Mouse (Mus musculus) intestine, postnatal 0 days (tissue): Measurements from ENCODE around the gene Tomm6. TPM values are rescaled to one million over a fixed set of nuclear protein-coding genes. Genes with fewer than 3 reads are reported as not detected.

Experiments used
- ATAC-seq: fragments of 200-750 bp; cut with Nextera tagmentation; 2 replicates; pipeline ENCODE4 v1.8.0; 2017; ENCODE audit warnings: mild to moderate bottlenecking, moderate TSS enrichment, moderate library complexity
- H3K27ac ChIP-seq: fragments of 300-500 bp; sonication (generic); 2 replicates; pipeline ENCODE4 v1.5.1; 2014; ENCODE audit warnings: mild to moderate bottlenecking, low read depth, low read length, moderate library complexity
- H3K27me3 ChIP-seq: fragments of 300-500 bp; sonication (generic); replicated peaks from 2 replicates; pipeline ENCODE4 v1.6.1; 2014; ENCODE audit warnings: low read length, mixed read lengths; ENCODE audit not compliant: control insufficient read depth, insufficient read depth
- H3K36me3 ChIP-seq: fragments of 300-500 bp; sonication (generic); 2 replicates; pipeline ENCODE4 v1.6.1; 2014; ENCODE audit warnings: mild to moderate bottlenecking, moderate library complexity; ENCODE audit not compliant: control insufficient read depth, insufficient read depth
- H3K4me1 ChIP-seq: fragments of 300-500 bp; sonication (generic); replicated peaks from 2 replicates; pipeline ENCODE4 v1.6.1; 2014; ENCODE audit warnings: antibody characterized with exemption, low read length, mixed read lengths; ENCODE audit not compliant: control insufficient read depth, insufficient read depth
- H3K4me2 ChIP-seq: fragments of 300-500 bp; sonication (generic); replicated peaks from 2 replicates; pipeline ENCODE4 v1.6.1; 2014; ENCODE audit warnings: low read depth, mild to moderate bottlenecking, moderate library complexity
- H3K4me3 ChIP-seq: fragments of 300-500 bp; sonication (generic); 2 replicates; pipeline ENCODE4 v1.5.1; 2014; ENCODE audit warnings: low read depth, low read length
- H3K9ac ChIP-seq: fragments of 300-500 bp; sonication (generic); 2 replicates; pipeline ENCODE4 v1.6.1; 2014; ENCODE audit warnings: mild to moderate bottlenecking, low read depth, low read length
- H3K9me3 ChIP-seq: fragments of 300-500 bp; sonication (generic); 2 replicates; pipeline ENCODE4 v1.6.1; 2016; ENCODE audit warnings: mixed run types; ENCODE audit not compliant: control insufficient read depth
- CTCF ChIP-seq: sonication (generic); IDR thresholded peaks from 2 replicates; pipeline ENCODE4 v1.5.1; 2016; ENCODE audit warnings: low read depth, mild to moderate bottlenecking, control low read depth, antibody characterized with exemption, moderate library complexity
- WGBS: fragments of 180-500 bp; shearing (Covaris S2); extraction: QIAGEN DNeasy Blood & Tissue Kit; methylation state at CpG from one replicate; pipeline ENCODE4 v1.1.7; 2014; 5-methylcytosine and 5-hydroxymethylcytosine counted together
- polyA plus RNA-seq: library from polyadenylated mRNA; unstranded; fragments of >200 nt; fragmentation: Nextera tagmentation; extraction: Ambion mirVana; gene quantifications from 2 replicates; pipeline ENCODE4 v1.2.1, GENCODE M21; 2015

Tomm6 gene
- polyA plus RNA-seq, 1 experiment from 2014 or later = 384 TPM

- no peak for ATAC-seq
- no peaks in the 10 kb centered on the region for H3K4me1 ChIP-seq
- WGBS = 75% methylated on average over 4 of the region's 4 CpGs
- no peak overlapping the region for H3K4me3 ChIP-seq
- H3K27me3 ChIP-seq = no peaks in the 10 kb centered on the region
- H3K9ac ChIP-seq = no peak overlapping the region
- no peaks in the 10 kb centered on the region for H3K9me3 ChIP-seq
- no peak for TF ChIP-seq CTCF
- H3K27ac ChIP-seq = no peak overlapping the region
- H3K4me2 ChIP-seq = no peak overlapping the region
- no peaks in the 10 kb centered on the region for H3K36me3 ChIP-seq
These were observed 33.0 kb upstream of the Tomm6 start for GRCm38 (mm10) chr17:47721183-47721582.

- Histone ChIP-seq H3K27ac (no peak overlapping the region), H3K9me3 (no peaks in the 10 kb centered on the region), H3K4me2 (no peak overlapping the region), H3K4me3 (no peak overlapping the region), H3K36me3 (no peaks in the 10 kb centered on the region), H3K9ac (no peak overlapping the region), H3K27me3 (no peaks in the 10 kb centered on the region), H3K4me1 (no peaks in the 10 kb centered on the region)
- ATAC-seq = no peak
- 44% methylated on average over 3 of the region's 3 CpGs for WGBS
- TF ChIP-seq CTCF = no peak
These were observed 26.9 kb upstream of the Tomm6 start for GRCm38 (mm10) chr17:47715037-47715436.

GRCm38 (mm10) chr17:47712889-47713571 lies 24.8 kb upstream of the Tomm6 start:
- Histone ChIP-seq H3K4me1 (no peaks in the 10 kb centered on the region), H3K27me3 (no peaks in the 10 kb centered on the region), H3K27ac (no peak overlapping the region), H3K4me3 (no peak overlapping the region), H3K9ac (no peak overlapping the region), H3K4me2 (no peak overlapping the region), H3K36me3 (no peaks in the 10 kb centered on the region), H3K9me3 (no peaks in the 10 kb centered on the region)
- ATAC-seq = no peak
- 63% methylated on average over 22 of the region's 22 CpGs for WGBS
- TF ChIP-seq CTCF = no peak

GRCm38 (mm10) chr17:47711883-47712282 lies 23.7 kb upstream of the Tomm6 start:
- H3K36me3 ChIP-seq = no peaks in the 10 kb centered on the region
- H3K9me3 ChIP-seq = no peaks in the 10 kb centered on the region
- no peak for ATAC-seq
- H3K4me2 ChIP-seq = no peak overlapping the region
- no peaks in the 10 kb centered on the region for H3K27me3 ChIP-seq
- no peaks in the 10 kb centered on the region for H3K4me1 ChIP-seq
- no peak for TF ChIP-seq CTCF
- H3K4me3 ChIP-seq = no peak overlapping the region
- no peak overlapping the region for H3K27ac ChIP-seq
- no peak overlapping the region for H3K9ac ChIP-seq
- 24% methylated on average over 6 of the region's 6 CpGs for WGBS

- Histone ChIP-seq H3K4me3 (no peak overlapping the region), H3K4me2 (no peak overlapping the region), H3K4me1 (no peaks in the 10 kb centered on the region), H3K27ac (no peak overlapping the region), H3K27me3 (no peaks in the 10 kb centered on the region), H3K9ac (no peak overlapping the region), H3K36me3 (no peaks in the 10 kb centered on the region), H3K9me3 (no peaks in the 10 kb centered on the region)
- ATAC-seq = no peak
- TF ChIP-seq CTCF = no peak
- WGBS = 49% methylated on average over 3 of the region's 3 CpGs
These were observed 21.9 kb upstream of the Tomm6 start for GRCm38 (mm10) chr17:47710036-47710435.

GRCm38 (mm10) chr17:47708972-47709371 lies 20.8 kb upstream of the Tomm6 start:
- no peak for ATAC-seq
- H3K4me3 ChIP-seq = no peak overlapping the region
- no peaks in the 10 kb centered on the region for H3K36me3 ChIP-seq
- H3K4me2 ChIP-seq = no peak overlapping the region
- no peaks in the 10 kb centered on the region for H3K27me3 ChIP-seq
- no peak for TF ChIP-seq CTCF
- WGBS = 41% methylated on average over 4 of the region's 4 CpGs
- H3K9ac ChIP-seq = no peak overlapping the region
- H3K27ac ChIP-seq = no peak overlapping the region
- H3K4me1 ChIP-seq = no peaks in the 10 kb centered on the region
- no peaks in the 10 kb centered on the region for H3K9me3 ChIP-seq
